Mouse (Mus musculus) urinary bladder, postnatal 36 days (tissue): ENCODE data around the gene Wdr66.

Experiments
- DNase-seq, 2 experiments: peaks; one replicate each; pipeline ENCODE4 v3.0.0; 2022; ENCODE audit warnings: low spot score in 2 of 2, mixed read lengths in 1 of 2

Wdr66 gene

DNA sequence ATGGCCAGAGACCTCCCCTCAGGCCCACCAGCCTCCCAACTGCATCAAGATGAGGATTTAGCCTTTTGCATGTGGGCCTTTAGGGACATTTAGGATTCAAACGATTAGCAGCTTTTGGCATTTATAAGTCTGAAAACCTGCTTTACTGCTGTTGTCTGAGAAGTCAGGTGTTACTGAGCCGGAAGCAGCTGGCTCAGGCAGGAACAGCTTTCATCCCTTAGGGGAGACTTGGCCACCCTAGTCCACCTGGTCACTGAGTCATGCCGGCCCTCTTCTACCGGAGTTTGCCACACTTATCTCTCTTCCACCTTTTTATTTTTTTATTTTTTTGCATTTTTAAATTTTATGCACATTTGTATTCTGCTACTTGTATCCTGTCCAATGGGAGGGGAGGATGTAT, 105.4 kb downstream of the Wdr66 start:
- no peak for DNase-seq

DNA sequence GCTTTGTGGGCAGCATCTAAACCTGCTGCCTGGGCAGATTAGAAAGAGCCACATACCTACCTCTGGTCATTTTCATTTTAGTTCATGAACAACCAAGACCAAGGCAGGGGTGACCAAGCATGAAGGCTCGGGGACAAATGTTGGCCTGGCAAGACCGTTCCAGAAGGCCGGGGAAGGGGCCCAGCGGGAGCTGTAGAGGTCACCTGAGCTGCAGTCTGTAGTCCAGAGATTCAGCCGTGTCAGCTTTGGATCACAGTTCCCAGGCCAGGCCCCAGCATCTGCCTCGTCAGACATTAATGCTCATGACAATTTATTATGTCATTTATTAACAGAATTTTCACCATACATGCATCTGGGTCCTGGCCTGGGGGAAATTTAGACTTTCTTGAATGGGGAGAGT, 107.5 kb downstream of the Wdr66 start:
- no peak for DNase-seq

DNA sequence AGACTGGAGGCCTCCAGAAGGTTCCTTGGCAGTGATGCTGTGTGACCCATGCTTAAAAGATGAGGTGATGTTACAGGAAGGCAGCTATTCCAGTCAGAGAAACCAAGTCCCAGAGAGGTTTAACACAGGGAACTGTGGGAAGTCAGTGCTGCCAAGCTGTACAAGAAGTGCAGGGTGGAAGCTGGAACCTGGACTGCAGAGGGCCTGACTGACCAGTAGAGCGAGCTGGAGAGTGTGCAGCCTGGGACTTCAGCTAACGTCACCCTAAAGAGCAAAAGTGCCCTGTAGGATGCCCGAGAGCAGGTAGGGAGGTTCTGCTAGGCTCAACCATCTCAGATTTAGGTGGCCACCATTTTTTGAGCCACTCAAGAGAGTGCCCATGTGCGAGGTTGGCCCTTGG, 111.0 kb downstream of the Wdr66 start:
- no peak for DNase-seq

DNA sequence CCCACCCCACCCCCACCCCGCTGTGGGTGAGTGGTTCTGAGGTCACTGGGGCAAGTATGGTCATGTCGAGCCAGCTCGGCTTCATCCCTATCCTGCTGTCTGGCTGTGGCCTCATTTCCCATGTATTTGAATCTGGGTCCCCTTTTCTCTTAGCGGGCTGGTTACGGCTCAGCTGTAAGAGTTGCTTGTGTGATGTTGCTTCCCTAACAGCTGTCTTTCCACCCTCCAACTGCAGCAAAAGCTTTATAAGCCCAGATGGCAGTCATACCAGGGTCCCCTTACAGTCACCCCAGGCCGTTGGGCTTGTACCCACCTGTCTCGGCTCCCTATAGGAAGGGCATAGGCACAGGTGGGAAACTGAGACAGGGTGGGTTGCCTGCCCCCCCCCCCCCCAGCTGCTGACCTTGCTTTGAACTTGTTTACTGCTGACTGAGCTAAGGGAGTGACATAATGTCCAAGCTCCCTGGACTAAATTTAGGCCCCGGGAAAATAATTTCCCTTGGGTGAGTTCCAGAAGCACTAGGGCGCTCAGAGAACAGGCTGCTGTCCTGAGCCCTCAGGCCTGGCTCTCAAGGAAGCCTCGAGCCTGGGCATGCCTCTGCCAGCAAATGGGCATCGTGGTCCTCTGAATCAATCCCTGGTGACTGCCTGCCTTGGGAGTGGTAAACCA, 112.5 kb downstream of the Wdr66 start:
- peak in 1 of 2 experiments; percentile 69 for DNase-seq

DNA sequence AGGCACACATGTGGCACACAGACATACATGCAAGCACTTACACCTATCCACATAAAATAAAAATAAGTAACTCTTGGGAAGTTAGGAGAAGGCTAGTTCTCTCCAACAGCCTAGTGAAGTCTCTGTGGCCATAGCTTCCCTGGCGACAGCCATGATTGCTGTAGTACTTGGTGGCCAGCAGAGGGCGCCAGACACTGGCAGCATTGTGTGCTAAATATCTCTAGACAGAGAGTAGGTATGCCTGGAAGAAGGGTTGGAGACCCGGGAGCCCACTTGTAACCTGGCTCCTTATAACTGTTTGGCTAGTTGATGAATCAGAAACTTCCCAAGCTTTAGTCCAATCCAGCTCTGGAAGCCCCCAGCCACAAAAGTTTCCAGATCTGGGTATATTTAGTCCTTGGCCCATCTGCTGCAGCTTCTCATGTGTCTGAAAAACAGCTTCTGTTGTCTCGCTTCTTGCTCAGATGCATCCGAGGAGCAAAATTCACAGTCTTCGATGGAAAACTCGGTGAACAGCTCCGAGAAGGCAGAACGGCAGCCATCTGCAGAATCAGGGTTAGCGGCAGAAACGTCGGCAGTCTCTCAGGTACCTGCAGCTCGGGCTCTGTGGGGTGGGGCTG, 117.1 kb downstream of the Wdr66 start:
- no peak for DNase-seq

DNA sequence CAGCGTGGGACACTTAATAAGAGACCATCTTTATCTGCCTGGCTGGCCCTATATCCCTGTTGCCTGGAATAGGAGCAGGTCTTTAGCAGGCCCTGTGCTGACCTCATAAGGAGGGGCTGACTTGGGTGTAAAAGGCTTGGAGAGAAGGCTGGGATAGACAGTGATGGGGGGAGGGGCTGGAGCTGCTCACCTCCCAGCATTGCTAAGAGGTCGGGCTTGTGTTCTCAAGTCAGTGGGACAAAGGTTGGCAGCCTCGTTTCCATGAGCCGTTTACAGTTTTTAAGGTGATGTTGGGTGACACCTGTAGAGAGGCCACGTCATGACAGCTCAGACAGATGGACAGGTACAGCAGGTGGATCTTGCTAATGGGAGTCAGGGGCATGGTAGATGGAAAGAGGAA, 118.1 kb downstream of the Wdr66 start:
- no peak for DNase-seq

DNA sequence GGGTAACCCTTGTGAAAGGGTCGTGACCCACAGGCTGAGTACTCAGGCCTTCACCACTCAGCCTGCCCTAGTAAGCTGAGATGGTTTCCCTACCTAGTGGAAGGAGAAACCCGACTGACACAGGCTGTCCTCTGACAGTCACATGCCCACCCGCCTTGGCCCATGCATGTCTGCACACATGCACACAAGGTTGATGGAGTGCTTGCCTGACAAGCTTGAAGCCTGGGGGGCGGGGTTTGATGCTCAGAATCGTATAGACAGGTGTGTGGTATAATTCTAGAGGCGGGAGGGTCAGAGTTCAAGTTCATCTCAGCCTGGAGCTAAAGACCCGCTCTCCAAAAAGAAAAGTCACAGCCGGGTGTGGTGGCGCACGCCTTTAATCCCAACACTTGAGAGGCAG, 123.4 kb downstream of the Wdr66 start:
- DNase-seq: no peak

DNA sequence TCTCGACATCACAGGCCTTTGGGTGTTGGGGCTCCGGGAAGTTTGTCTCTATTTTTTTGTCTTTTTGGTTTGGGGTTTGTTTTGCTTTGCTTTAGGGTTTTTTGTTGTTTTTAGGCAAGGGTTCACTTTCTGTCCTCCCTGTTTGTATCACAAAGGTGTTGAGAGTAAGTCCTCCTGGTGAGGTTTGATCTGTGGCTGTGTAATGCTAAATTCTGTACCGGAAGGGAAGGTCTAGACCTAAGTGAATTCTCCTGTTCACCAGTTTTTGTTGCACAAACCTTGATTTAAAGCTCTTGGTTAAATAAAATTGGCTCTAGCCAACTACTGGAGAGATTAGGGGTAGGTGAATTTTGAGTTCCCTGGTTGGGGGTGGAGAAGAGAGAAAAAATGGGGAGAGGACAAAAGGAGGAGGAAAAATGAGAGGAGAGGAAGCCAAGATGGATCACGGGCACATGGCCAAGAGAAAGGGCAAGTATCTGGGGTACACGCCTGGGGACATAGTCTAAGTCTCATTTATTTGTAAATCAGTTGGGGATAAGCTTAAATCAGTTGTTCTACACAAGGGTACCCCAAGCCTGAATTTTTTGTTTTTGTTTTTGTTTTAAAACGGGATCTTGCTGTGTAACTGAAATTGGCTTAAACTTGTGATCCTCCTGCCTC, 124.0 kb downstream of the Wdr66 start:
- DNase-seq: no peak

DNA sequence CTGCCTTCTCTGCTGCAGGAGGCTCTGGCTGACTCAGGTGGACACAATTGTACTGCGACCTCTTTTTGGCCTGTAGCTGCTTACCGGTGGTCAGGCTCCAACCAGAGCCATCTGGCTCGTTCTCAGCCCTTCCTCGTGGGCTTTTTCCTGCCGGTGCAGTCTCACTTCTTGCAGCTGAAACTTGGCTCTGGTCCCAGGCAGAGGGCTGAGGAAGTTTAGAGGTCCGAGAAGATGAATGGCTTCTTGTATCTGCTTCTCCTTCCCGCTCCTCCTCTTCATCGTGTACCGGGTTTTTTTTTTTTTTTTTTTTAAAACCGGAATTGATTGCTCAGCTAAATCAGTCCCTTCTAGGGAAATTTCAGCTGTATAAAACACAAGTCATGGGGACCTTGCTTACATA, 124.7 kb downstream of the Wdr66 start:
- peak in 1 of 2 experiments; percentile 55 for DNase-seq
